Mouse (Mus musculus): Measurements from ENCODE around the gene Klk4.

DNA sequence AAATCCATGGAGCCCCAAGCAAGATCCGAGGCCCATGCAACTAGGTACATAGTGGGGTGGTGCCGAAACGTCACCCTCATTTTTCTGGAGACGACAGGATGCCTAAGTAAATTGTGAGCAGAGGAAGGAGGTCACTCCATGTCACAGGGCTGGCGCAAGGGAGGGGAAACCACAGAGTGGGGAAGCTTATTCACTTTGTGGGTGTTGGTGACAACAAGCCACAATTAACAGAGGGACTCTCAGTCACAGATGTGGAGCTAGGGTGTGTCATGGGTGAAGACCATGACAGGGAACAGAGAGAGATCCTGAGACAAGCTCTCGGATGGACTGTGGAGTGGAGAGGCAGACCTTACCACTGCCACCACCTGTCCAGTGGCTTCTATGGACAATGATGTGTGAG lies 40.1 kb downstream of the Klk4 start:
- TF ChIP-seq GATA1 (IDR thresholded peaks at IDR 0.05; ENCODE audit: borderline replicate concordance, low read length) = no peak
- TF ChIP-seq FLI1 (IDR thresholded peaks at IDR 0.05; ENCODE audit: low read length) = no peak
